Mouse (Mus musculus): Measurements from ENCODE around the gene Olfm2.

DNA sequence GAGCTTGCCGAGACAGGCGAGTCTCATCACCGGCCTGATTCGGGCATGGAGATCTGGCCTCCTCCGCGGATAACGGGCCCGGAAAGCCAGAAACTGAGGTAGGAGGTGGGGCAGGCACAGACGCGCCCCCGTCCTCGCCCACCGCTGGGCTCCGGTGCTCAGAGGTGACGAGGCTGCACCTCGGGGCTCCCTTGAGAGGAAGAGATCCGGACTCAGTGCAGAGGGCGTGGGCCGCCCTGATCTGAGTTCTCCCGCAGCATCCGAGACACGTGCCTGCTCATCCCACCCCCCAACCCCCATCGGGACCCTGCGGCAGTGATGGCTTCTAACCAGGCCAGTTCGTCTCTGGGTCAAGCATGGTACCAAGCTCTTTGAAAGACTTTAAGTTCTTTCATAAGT, 93.9 kb downstream of the Olfm2 start:
- TF ChIP-seq CTCF (IDR thresholded peaks at IDR 0.05; ENCODE audit: low read depth) = no peak
- no peak for TF ChIP-seq EP300 (IDR thresholded peaks at IDR 0.05; ENCODE audit: low read depth)
